Mouse (Mus musculus) left cerebral cortex, adult 18-20 months (tissue): ENCODE data around the gene Nck2. TPM values are rescaled to one million over a fixed set of nuclear protein-coding genes. Genes with fewer than 3 reads are reported as not detected.

ENCODE experiments used
- DNase-seq, 2 experiments: peaks; one replicate each; pipeline ENCODE4 v3.0.0; 2021 to 2022; ENCODE audit warnings: low spot score in 2 of 2, mixed read lengths in 1 of 2
- total RNA-seq, 2 experiments: library from RNA; stranded (reverse); gene quantifications; 2 replicates each; pipeline ENCODE4 v1.2.3; 2021

Gene Nck2
- total RNA-seq, 2 experiments from 2014 or later, result 40.2 to 40.7 TPM

GRCm38 (mm10) chr1:43465957-43466624 is 21.7 kb downstream of the Nck2 start:
- no peak for DNase-seq

GRCm38 (mm10) chr1:43467656-43468055 is 23.3 kb downstream of the Nck2 start:
- DNase-seq, result peak in 1 of 2 experiments; percentile 45

- no peak for DNase-seq
Observed at GRCm38 (mm10) chr1:43468207-43468606, 23.8 kb downstream of the Nck2 start.

- no peak for DNase-seq
Observed at GRCm38 (mm10) chr1:43468978-43469377, 24.6 kb downstream of the Nck2 start.

GRCm38 (mm10) chr1:43470421-43471179 is 26.2 kb downstream of the Nck2 start:
- DNase-seq, result no peak

GRCm38 (mm10) chr1:43471180-43472045 is 27.0 kb downstream of the Nck2 start:
- DNase-seq, result no peak

GRCm38 (mm10) chr1:43472046-43472649 is 27.8 kb downstream of the Nck2 start:
- DNase-seq, result no peak

GRCm38 (mm10) chr1:43473734-43474534 is 29.6 kb downstream of the Nck2 start:
- DNase-seq, result peak; percentile 53 to 63

GRCm38 (mm10) chr1:43474535-43475409 is 30.4 kb downstream of the Nck2 start:
- DNase-seq, result no peak

- no peak for DNase-seq
Observed at GRCm38 (mm10) chr1:43477954-43478353, 33.6 kb downstream of the Nck2 start.

- DNase-seq, result no peak
Observed at GRCm38 (mm10) chr1:43485204-43485603, 40.8 kb downstream of the Nck2 start.

GRCm38 (mm10) chr1:43486500-43486899 is 42.1 kb downstream of the Nck2 start:
- no peak for DNase-seq

GRCm38 (mm10) chr1:43486956-43487722 is 42.8 kb downstream of the Nck2 start:
- DNase-seq, result no peak

GRCm38 (mm10) chr1:43489311-43489710 is 44.9 kb downstream of the Nck2 start:
- DNase-seq, result peak; percentile 31 to 44

GRCm38 (mm10) chr1:43491506-43492269 is 47.3 kb downstream of the Nck2 start:
- DNase-seq, result no peak

- DNase-seq, result no peak
Observed at GRCm38 (mm10) chr1:43492803-43493437, 48.5 kb downstream of the Nck2 start.

- no peak for DNase-seq
Observed at GRCm38 (mm10) chr1:43496051-43496450, 51.7 kb downstream of the Nck2 start.
